Mouse (Mus musculus) MEL (cell line): Measurements from ENCODE around the gene Rpl18a. TPM values are rescaled to one million over a fixed set of nuclear protein-coding genes. Genes with fewer than 3 reads are reported as not detected.

Experiments used
- DNase-seq: peaks from one replicate; pipeline ENCODE4 v3.0.0; 2011; ENCODE audit warnings: low read depth, low spot score
- H3K27ac ChIP-seq: 2 replicates; pipeline ENCODE4 v1.5.1; 2012; ENCODE audit warnings: low read depth, mild to moderate bottlenecking, control low read depth, low read length, moderate library complexity; ENCODE audit not compliant: control insufficient read depth
- H3K27me3 ChIP-seq, 2 experiments: fragments of 150-350 bp in 1 of 2; sonication (generic) in 1 of 2; 2 replicates each; pipeline ENCODE4 v1.6.1; 2012; ENCODE audit warnings: low read length in 2 of 2, mild to moderate bottlenecking in 2 of 2, improper control_type of control experiment in 1 of 2, moderate library complexity in 1 of 2; ENCODE audit not compliant: insufficient read depth in 2 of 2, control insufficient read depth in 1 of 2
- H3K36me3 ChIP-seq, 2 experiments: 2 replicates each; pipeline ENCODE4 v1.6.1; 2012 to 2014; ENCODE audit warnings: low read length in 2 of 2, improper control_type of control experiment in 1 of 2, inconsistent platforms in 1 of 2, mild to moderate bottlenecking in 1 of 2; ENCODE audit not compliant: insufficient read depth in 2 of 2, control insufficient read depth in 1 of 2
- H3K4me1 ChIP-seq, 2 experiments: fragments of 150-350 bp in 1 of 2; sonication (generic) in 1 of 2; 2 replicates each; pipeline ENCODE4 v1.6.1; 2012; ENCODE audit warnings: low read length in 2 of 2, improper control_type of control experiment in 1 of 2, mild to moderate bottlenecking in 1 of 2; ENCODE audit not compliant: insufficient read depth in 2 of 2, control insufficient read depth in 1 of 2
- H3K4me3 ChIP-seq, 2 experiments: fragments of 150-350 bp in 1 of 2; sonication (generic) in 1 of 2; 2 replicates each; pipeline ENCODE4 v1.5.1; 2012; ENCODE audit warnings: low read depth in 2 of 2, low read length in 2 of 2, mild to moderate bottlenecking in 2 of 2, moderate library complexity in 2 of 2, control low read depth in 1 of 2, improper control_type of control experiment in 1 of 2; ENCODE audit not compliant: control insufficient read depth in 1 of 2, insufficient read depth in 1 of 2
- H3K79me2 ChIP-seq: 2 replicates; pipeline ENCODE4 v1.6.1; 2012; ENCODE audit warnings: mild to moderate bottlenecking, low read length, moderate library complexity; ENCODE audit not compliant: control insufficient read depth, poor library complexity, insufficient read depth
- H3K9ac ChIP-seq: 2 replicates; pipeline ENCODE4 v1.6.1; 2012; ENCODE audit warnings: low read depth, mild to moderate bottlenecking, control low read depth, low read length, moderate library complexity; ENCODE audit not compliant: control insufficient read depth, poor library complexity, severe bottlenecking
- H3K9me3 ChIP-seq: fragments of 150-350 bp; sonication (generic); replicated peaks from 2 replicates; pipeline ENCODE4 v1.6.1; 2012; ENCODE audit warnings: mild to moderate bottlenecking, low read length, improper control_type of control experiment, moderate library complexity; ENCODE audit not compliant: insufficient read depth
- CTCF ChIP-seq, 3 experiments: IDR thresholded peaks in 2 of 3; conservative IDR thresholded peaks in 1 of 3; 2 replicates each; pipeline ENCODE4 v1.5.1; 2011 to 2012; ENCODE audit warnings: low read length in 3 of 3, low read depth in 2 of 3, mild to moderate bottlenecking in 2 of 3, improper control_type of control experiment in 1 of 3, inconsistent platforms in 1 of 3, mixed read lengths in 1 of 3, moderate library complexity in 1 of 3; ENCODE audit not compliant: control insufficient read depth in 1 of 3, insufficient read depth in 1 of 3, poor library complexity in 1 of 3, severe bottlenecking in 1 of 3
- E2F4 ChIP-seq: IDR thresholded peaks from 2 replicates; pipeline ENCODE4 v1.6.1; 2011; ENCODE audit warnings: low read depth, low read length, improper control_type of control experiment, borderline replicate concordance
- ELF1 ChIP-seq: IDR thresholded peaks from 2 replicates; pipeline ENCODE4 v1.6.1; 2014; ENCODE audit warnings: low read depth, mild to moderate bottlenecking, inconsistent platforms, low read length, improper control_type of control experiment, moderate library complexity
- EP300 ChIP-seq, 2 experiments: IDR thresholded peaks; 2 replicates each; pipeline ENCODE4 v1.6.1; 2011; ENCODE audit warnings: improper control_type of control experiment in 2 of 2, low read length in 2 of 2, low read depth in 1 of 2, mild to moderate bottlenecking in 1 of 2
- GABPA ChIP-seq: IDR thresholded peaks from 2 replicates; pipeline ENCODE4 v1.6.1; 2012; ENCODE audit warnings: low read depth, mild to moderate bottlenecking, inconsistent platforms, low read length, improper control_type of control experiment, moderate library complexity
- HCFC1 ChIP-seq: IDR thresholded peaks from 2 replicates; pipeline ENCODE4 v1.6.1; 2012; ENCODE audit warnings: low read depth, mild to moderate bottlenecking, inconsistent platforms, low read length, improper control_type of control experiment, moderate library complexity
- JUND ChIP-seq: IDR thresholded peaks from 2 replicates; pipeline ENCODE4 v1.6.1; 2011; ENCODE audit warnings: low read depth, mild to moderate bottlenecking, improper control_type of control experiment, low read length
- MAFK ChIP-seq: IDR thresholded peaks from 2 replicates; pipeline ENCODE4 v1.6.1; 2011; ENCODE audit warnings: low read depth, mild to moderate bottlenecking, low read length, improper control_type of control experiment, borderline replicate concordance
- MAX ChIP-seq: IDR thresholded peaks from 2 replicates; pipeline ENCODE4 v1.6.1; 2011; ENCODE audit warnings: low read length, improper control_type of control experiment
- MXI1 ChIP-seq: IDR thresholded peaks from 2 replicates; pipeline ENCODE4 v1.6.1; 2011; ENCODE audit warnings: mild to moderate bottlenecking, low read depth, low read length, improper control_type of control experiment
- MYB ChIP-seq: IDR thresholded peaks from 2 replicates; pipeline ENCODE4 v1.6.1; 2011; ENCODE audit warnings: mild to moderate bottlenecking, low read depth, low read length, improper control_type of control experiment
- MYC ChIP-seq: IDR thresholded peaks from 2 replicates; pipeline ENCODE4 v1.6.1; 2011; ENCODE audit warnings: low read depth, mild to moderate bottlenecking, low read length, improper control_type of control experiment, moderate library complexity
- NELFE ChIP-seq: IDR thresholded peaks from 2 replicates; pipeline ENCODE4 v1.6.1; 2011; ENCODE audit warnings: low read depth, low read length, improper control_type of control experiment
- NRF1 ChIP-seq: IDR thresholded peaks from 2 replicates; pipeline ENCODE4 v1.6.1; 2014; ENCODE audit warnings: low read depth, mild to moderate bottlenecking, inconsistent platforms, low read length, improper control_type of control experiment, moderate library complexity; ENCODE audit not compliant: poor library complexity, insufficient read depth, severe bottlenecking
- POLR2A ChIP-seq, 2 experiments: IDR thresholded peaks; 2 replicates each; pipeline ENCODE4 v1.6.1; 2011 to 2012; ENCODE audit warnings: low read length in 2 of 2, mild to moderate bottlenecking in 2 of 2, control low read depth in 1 of 2, improper control_type of control experiment in 1 of 2, low read depth in 1 of 2, moderate library complexity in 1 of 2; ENCODE audit not compliant: control insufficient read depth in 1 of 2, insufficient read depth in 1 of 2, poor library complexity in 1 of 2
- POLR2AphosphoS2 ChIP-seq: IDR thresholded peaks from 2 replicates; pipeline ENCODE4 v1.6.1; 2011; ENCODE audit warnings: low read length, improper control_type of control experiment
- RCOR1 ChIP-seq: IDR thresholded peaks from 2 replicates; pipeline ENCODE4 v1.6.1; 2012; ENCODE audit warnings: low read depth, mild to moderate bottlenecking, inconsistent platforms, low read length, improper control_type of control experiment
- SIN3A ChIP-seq: IDR thresholded peaks from 2 replicates; pipeline ENCODE4 v1.6.1; 2012; ENCODE audit warnings: low read length, improper control_type of control experiment, inconsistent platforms
- TAL1 ChIP-seq: IDR thresholded peaks from 2 replicates; pipeline ENCODE4 v1.6.1; 2012; ENCODE audit warnings: mild to moderate bottlenecking, inconsistent platforms, low read length, moderate library complexity, mixed read lengths
- TBP ChIP-seq: IDR thresholded peaks from 2 replicates; pipeline ENCODE4 v1.8.0; 2011; ENCODE audit warnings: low read depth, low read length, improper control_type of control experiment
- TCF12 ChIP-seq: IDR thresholded peaks from 2 replicates; pipeline ENCODE4 v1.6.1; 2014; ENCODE audit warnings: low read depth, mild to moderate bottlenecking, inconsistent platforms, low read length, improper control_type of control experiment, moderate library complexity
- ZC3H11A ChIP-seq: IDR thresholded peaks from 2 replicates; pipeline ENCODE4 v1.6.1; 2012; ENCODE audit warnings: low read depth, mild to moderate bottlenecking, inconsistent platforms, low read length, improper control_type of control experiment
- ZKSCAN1 ChIP-seq: IDR thresholded peaks from 2 replicates; pipeline ENCODE4 v1.6.1; 2012; ENCODE audit warnings: low read depth, mild to moderate bottlenecking, inconsistent platforms, low read length, improper control_type of control experiment, moderate library complexity
- polyA plus RNA-seq, 2 experiments: library from polyadenylated mRNA; stranded (reverse) in 1 of 2; unstranded in 1 of 2; fragments of >175 nt in 1 of 2; fragments of >200 nt in 1 of 2; gene quantifications; 2 replicates each; pipeline versions ENCODE4 v1.2.1 to v1.2.4; 2012; ENCODE audit warnings: low replicate concordance in 2 of 2, low read depth in 1 of 2; ENCODE audit not compliant: insufficient read length in 2 of 2, insufficient read depth in 1 of 2, missing spikeins in 1 of 2
- total RNA-seq: library from RNA; depleted of rRNA; stranded (reverse); fragments of 300-350 nt; gene quantifications from 2 replicates; pipeline ENCODE4 v1.2.3, GENCODE M21; 2012

Gene Rpl18a
- total and polyA plus RNA-seq, 3 experiments = 5,399 to 5,671 TPM; not detected in 1

GRCm38 (mm10) chr8:70913523-70913922 is 16.3 kb upstream of the Rpl18a start:
- H3K9ac ChIP-seq = no peak overlapping the region
- TF ChIP-seq NRF1 (no peak), ELF1 (no peak), JUND (no peak), TBP (no peak), TCF12 (no peak), MAX (no peak), CTCF (IDR thresholded peaks at IDR 0.05 in 2 of 3, conservative IDR thresholded peaks at IDR 0.05 in 1 of 3; ENCODE audit: control insufficient read depth in 1 of 3, insufficient read depth in 1 of 3, low read depth in 2 of 3, low read length in 3 of 3, poor library complexity in 1 of 3, severe bottlenecking in 1 of 3) (no peak), EP300 (IDR thresholded peaks at IDR 0.05; ENCODE audit: low read depth in 1 of 2, low read length in 2 of 2) (no peak), RCOR1 (no peak), HCFC1 (no peak), MXI1 (no peak), POLR2A (IDR thresholded peaks at IDR 0.05; ENCODE audit: control insufficient read depth in 1 of 2, insufficient read depth in 1 of 2, low read depth in 1 of 2, low read length in 2 of 2, poor library complexity in 1 of 2) (no peak)

GRCm38 (mm10) chr8:70912955-70913354 is 15.7 kb upstream of the Rpl18a start:
- no peak overlapping the region for H3K4me3 ChIP-seq
- H3K4me1 ChIP-seq = peaks cover 0 to 1% of the 10 kb centered on the region in 2 experiments; a peak in 2 of 4 replicates
- no peaks in the 10 kb centered on the region for H3K27me3 ChIP-seq
- peaks cover 10% of the 10 kb centered on the region; the same call in 1 of the 2 replicates for H3K79me2 ChIP-seq
- no peaks in the 10 kb centered on the region; a peak in 1 of 4 replicates for H3K36me3 ChIP-seq
- TF ChIP-seq ZKSCAN1 = no peak
- no peak for TF ChIP-seq MXI1
- no peak for TF ChIP-seq POLR2AphosphoS2
- TF ChIP-seq E2F4 = no peak
- no peak for TF ChIP-seq ELF1
- no peak for TF ChIP-seq TAL1
- no peak for TF ChIP-seq POLR2A (IDR thresholded peaks at IDR 0.05; ENCODE audit: control insufficient read depth in 1 of 2, insufficient read depth in 1 of 2, low read depth in 1 of 2, low read length in 2 of 2, poor library complexity in 1 of 2)
- TF ChIP-seq NELFE = no peak
- no peak for TF ChIP-seq GABPA
- no peak for TF ChIP-seq MYB
- TF ChIP-seq CTCF (IDR thresholded peaks at IDR 0.05 in 2 of 3, conservative IDR thresholded peaks at IDR 0.05 in 1 of 3; ENCODE audit: control insufficient read depth in 1 of 3, insufficient read depth in 1 of 3, low read depth in 2 of 3, low read length in 3 of 3, poor library complexity in 1 of 3, severe bottlenecking in 1 of 3) = no peak
- TF ChIP-seq MAFK = no peak
- TF ChIP-seq MYC = no peak
- no peak for TF ChIP-seq EP300 (IDR thresholded peaks at IDR 0.05; ENCODE audit: low read depth in 1 of 2, low read length in 2 of 2)
- TF ChIP-seq NRF1 = no peak
- no peak for TF ChIP-seq SIN3A
- no peak for TF ChIP-seq ZC3H11A
- H3K9ac ChIP-seq = no peak overlapping the region
- H3K27ac ChIP-seq = no peak overlapping the region
- DNase-seq = no peak
- no peaks in the 10 kb centered on the region for H3K9me3 ChIP-seq

More at GRCm38 (mm10) chr8:70913523-70913922, 16.3 kb upstream of the Rpl18a start:
- H3K36me3 ChIP-seq = no peaks in the 10 kb centered on the region; a peak in 1 of 4 replicates
- no peaks in the 10 kb centered on the region for H3K27me3 ChIP-seq
- no peaks in the 10 kb centered on the region for H3K9me3 ChIP-seq
- no peak overlapping the region for H3K4me3 ChIP-seq
- DNase-seq = no peak
- H3K27ac ChIP-seq = no peak overlapping the region
- peaks cover 9% of the 10 kb centered on the region; the same call in 1 of the 2 replicates for H3K79me2 ChIP-seq
- no peaks in the 10 kb centered on the region for H3K4me1 ChIP-seq
